Mouse (Mus musculus) layer of hippocampus, adult 11-12 months (tissue): ENCODE results near the gene Thpo.
A peak's percentile ranks its signal among the peaks of the same experiment; 100 is the strongest.

ENCODE experiments used
- DNase-seq: peaks from one replicate; pipeline ENCODE4 v3.0.0; 2022; ENCODE audit warnings: low spot score

The Thpo gene

GRCm38 (mm10) chr16:20703699-20704400 is 30.5 kb downstream of the Thpo start:
- DNase-seq: no peak

- DNase-seq: no peak
Measured at GRCm38 (mm10) chr16:20703071-20703470, 31.2 kb downstream of the Thpo start.

- DNase-seq: peak; percentile 80
Measured at GRCm38 (mm10) chr16:20702522-20702893, 31.8 kb downstream of the Thpo start.

- DNase-seq: no peak
Measured at GRCm38 (mm10) chr16:20701729-20702521, 32.4 kb downstream of the Thpo start.

GRCm38 (mm10) chr16:20701316-20701715 is 33.0 kb downstream of the Thpo start:
- no peak for DNase-seq

GRCm38 (mm10) chr16:20700036-20700435 is 34.3 kb downstream of the Thpo start:
- no peak for DNase-seq

GRCm38 (mm10) chr16:20699266-20699665 is 35.0 kb downstream of the Thpo start:
- no peak for DNase-seq

GRCm38 (mm10) chr16:20695622-20696323 is 38.5 kb downstream of the Thpo start:
- peak; percentile 97 for DNase-seq

- DNase-seq: peak; percentile 80
Measured at GRCm38 (mm10) chr16:20694781-20695180, 39.5 kb downstream of the Thpo start.

- DNase-seq: peak; percentile 94
Measured at GRCm38 (mm10) chr16:20693111-20693701, 41.1 kb downstream of the Thpo start, which contains the start of gene Fam131a. Gene Fam131a, plus strand, starts transcription at chr16:20693241.

GRCm38 (mm10) chr16:20692241-20692965 is 41.9 kb downstream of the Thpo start:
- no peak for DNase-seq

GRCm38 (mm10) chr16:20691617-20692016 is 42.7 kb downstream of the Thpo start:
- no peak for DNase-seq

GRCm38 (mm10) chr16:20690774-20691173 is 43.5 kb downstream of the Thpo start:
- DNase-seq: no peak

GRCm38 (mm10) chr16:20677974-20678675 is 56.2 kb downstream of the Thpo start:
- DNase-seq: peak; percentile 83

- DNase-seq: no peak
Measured at GRCm38 (mm10) chr16:20677380-20677779, 56.9 kb downstream of the Thpo start.

- DNase-seq: no peak
Measured at GRCm38 (mm10) chr16:20676702-20677101, 57.6 kb downstream of the Thpo start.

- no peak for DNase-seq
Measured at GRCm38 (mm10) chr16:20675213-20675612, 59.1 kb downstream of the Thpo start.
